Mouse (Mus musculus) urinary bladder, postnatal 10 days (tissue): ENCODE results near the gene Src.
"Not testable (repeated sequence)": the region's sequence is repeated elsewhere in the genome, so short reads cannot be mapped to it uniquely, and the experiment has no call there.

Experiments used
- DNase-seq: peaks from one replicate; pipeline ENCODE4 v3.0.0; 2022; ENCODE audit warnings: low spot score

Src gene

DNA sequence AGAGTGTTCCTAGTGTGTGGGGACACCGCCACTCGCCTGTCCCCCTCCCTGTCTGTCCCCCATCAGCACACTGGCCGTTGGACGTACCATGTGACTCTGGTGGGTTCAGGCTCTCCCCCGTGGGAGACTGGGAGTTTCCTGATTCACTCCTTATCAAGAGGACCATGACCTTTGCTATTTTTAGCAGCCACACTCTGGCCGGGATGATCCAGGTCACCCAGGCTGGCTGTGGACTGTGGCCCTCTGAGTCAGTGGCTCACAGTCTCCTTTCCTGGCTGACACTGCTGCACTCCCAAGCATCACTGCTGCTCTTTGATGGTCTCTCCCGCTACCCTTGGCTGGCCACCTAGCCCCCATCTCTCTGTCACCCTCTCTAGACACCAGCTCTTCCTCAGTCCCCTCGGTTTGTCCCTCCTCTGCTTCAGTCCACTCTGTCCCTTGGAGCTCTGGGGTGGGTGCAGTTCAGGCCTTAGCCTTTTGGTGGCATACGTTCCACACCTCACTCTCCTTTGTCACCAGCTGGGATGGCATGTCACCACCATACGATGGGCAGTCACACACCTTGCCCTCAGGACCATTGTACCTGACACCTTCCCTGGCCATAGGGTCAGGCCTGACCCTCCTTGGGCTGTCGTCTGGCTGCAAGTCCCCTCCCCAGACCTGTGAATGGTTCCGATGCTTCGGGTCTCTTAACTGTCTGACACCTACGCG, 61.8 kb downstream of the Src start:
- DNase-seq, result no peak

- DNase-seq, result no peak
Measured at GRCm38 (mm10) chr2:157482729-157483128, 64.5 kb downstream of the Src start.

DNA sequence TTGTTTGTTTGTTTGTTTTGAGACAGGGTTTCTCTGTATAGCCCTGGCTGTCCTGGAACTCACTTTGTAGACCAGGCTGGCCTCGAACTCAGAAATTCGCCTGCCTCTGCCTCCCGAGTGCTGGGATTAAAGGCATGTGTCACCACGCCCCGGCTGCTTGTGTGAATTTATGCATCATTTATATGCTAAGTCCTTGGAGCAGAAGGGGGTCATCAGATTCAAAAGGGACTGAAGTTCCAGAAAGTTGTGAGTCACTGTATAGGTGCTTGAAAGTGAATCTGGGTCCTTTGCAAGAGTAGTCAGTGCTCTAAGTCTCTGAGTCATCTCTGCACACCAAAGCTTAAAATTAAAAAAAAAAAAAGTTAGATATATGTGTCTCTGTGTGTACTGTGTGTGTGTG, 68.3 kb downstream of the Src start:
- not testable (repeated sequence) for DNase-seq

DNA sequence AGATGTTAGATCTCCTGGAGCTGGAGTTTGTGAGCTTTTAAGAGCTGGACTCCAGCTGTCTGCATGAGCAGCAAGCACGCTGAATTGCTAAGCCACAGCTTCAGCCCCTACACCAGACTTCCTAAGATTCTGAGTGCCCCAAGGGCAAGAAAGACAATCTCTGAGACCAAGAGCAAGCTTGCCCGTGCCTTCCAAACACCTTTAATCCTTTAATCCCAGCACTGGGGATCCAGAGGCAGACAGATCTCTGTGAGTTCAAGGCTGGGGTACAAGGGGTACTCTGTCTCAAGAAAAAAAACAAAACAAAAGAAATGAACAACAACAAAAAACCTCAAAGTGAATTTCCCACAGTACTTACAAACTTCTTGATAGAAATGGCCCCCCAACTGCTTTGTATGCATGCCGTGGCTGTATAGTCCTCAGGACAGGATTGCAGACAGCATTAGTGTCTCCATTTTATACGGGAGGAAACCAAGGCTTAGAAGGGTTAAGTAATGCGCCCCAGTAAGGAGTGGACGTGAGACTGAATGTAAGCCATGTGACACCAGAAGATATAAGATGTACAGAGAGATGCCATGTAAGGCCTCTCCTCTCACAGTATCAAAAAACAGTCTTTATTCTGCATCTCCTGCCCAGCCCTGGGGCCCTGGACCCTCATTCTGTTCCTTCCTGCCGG, 68.9 kb downstream of the Src start:
- no peak for DNase-seq

DNA sequence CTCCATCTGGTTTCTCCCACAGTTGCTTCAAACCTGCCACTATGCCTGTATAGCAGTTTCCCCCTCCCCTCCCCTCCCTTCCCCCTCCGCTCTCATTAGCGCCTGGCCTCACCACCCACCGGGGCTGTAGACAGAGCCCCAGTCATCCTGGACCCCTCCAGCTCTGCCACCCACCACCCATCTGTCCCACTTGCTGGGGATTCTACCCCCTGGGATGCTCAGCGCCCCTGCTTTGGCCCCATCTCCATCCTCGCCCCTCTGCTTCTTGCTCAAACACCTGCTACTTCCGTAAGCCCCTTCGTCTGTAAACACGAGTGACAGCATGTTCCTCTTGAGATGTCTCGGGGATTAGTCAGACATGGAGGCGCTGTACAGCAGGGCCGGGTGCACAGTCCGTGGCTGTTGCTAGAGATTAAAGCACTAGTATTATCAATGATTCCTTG, 69.5 kb downstream of the Src start:
- DNase-seq, result no peak

DNA sequence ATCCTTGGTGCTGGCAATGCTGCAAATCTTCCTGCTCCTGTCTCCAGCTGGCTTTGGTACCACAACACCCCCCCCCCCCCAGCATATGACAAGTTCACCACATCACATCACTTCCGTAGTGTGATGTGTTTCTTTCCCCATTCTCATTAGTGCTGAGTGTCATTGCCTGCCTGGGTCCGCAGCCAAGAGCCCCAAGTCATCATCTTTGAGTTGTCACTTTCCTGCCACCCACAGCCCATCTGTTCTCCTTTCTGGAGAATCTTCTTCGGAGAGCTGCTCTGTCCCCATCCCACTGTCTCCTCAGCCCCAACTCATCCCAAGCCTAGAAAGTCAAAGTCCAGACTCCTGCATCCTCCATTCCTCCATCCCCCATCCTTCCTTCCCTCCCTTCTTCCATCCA, 75.0 kb downstream of the Src start:
- DNase-seq, result no peak

GRCm38 (mm10) chr2:157498529-157498928, 80.3 kb downstream of the Src start:
- DNase-seq, result no peak

DNA sequence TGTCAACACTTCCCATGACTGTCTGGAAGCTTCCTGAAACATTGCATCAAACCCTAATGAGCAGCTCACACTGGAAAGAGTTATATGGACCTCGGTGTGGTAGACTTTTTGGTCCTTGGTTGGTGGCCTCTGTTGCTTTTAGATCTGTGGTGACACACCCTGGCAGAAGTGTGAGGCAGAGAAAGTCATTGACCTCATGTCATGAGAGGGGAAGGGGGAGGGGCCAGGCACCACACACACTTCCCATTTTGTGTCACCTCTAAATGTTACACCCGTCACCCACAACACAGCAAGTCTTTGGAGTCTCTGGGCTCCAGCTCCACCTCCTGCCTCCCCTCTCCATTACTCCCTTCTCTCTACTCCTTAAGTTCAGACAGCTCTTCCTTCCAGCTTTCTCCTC, 82.1 kb downstream of the Src start:
- no peak for DNase-seq

- DNase-seq, result no peak
Measured at GRCm38 (mm10) chr2:157501324-157501723, 83.1 kb downstream of the Src start.

- DNase-seq, result no peak
Measured at GRCm38 (mm10) chr2:157506779-157507178, 88.5 kb downstream of the Src start.

DNA sequence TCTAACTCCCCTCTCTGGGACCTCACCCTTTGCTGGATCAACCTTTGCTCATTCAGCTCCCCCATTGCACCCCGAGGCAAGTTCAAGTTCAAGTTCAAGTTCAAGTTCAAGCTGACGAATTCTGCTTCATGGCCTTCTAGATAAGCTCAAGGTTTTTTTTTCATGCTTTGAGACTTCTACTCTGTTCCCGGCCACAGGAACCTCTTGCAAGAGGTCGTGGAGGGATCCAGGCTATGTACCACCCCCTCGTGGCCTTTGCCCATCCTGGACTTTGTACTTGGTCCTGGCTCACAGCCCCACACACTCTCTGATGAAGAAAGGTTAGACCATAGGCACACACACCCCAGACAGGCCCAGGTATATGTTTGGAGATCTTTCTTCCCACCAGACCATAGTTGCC, 90.9 kb downstream of the Src start:
- DNase-seq, result no peak

DNA sequence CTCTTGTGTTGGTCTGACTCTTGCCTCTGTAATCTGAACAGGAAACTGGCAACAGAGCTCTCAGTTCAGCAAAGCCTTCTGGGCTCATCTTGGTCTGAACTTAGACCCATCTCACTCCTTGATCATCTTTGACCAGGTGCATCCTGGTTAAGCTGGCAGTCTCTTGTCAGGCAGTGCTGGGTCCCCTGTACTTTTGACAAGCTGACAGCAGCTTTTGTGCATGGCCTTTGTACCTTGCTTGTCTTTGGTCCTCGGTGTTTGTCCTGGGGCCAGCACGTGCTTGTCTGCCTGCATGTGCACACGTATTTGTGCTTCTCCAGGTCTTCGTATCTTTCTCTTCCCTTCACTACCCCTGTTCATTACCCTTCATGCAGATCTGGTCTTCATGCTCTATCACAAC, 91.8 kb downstream of the Src start:
- no peak for DNase-seq

- DNase-seq, result no peak
Measured at GRCm38 (mm10) chr2:157512859-157513258, 94.6 kb downstream of the Src start.

DNA sequence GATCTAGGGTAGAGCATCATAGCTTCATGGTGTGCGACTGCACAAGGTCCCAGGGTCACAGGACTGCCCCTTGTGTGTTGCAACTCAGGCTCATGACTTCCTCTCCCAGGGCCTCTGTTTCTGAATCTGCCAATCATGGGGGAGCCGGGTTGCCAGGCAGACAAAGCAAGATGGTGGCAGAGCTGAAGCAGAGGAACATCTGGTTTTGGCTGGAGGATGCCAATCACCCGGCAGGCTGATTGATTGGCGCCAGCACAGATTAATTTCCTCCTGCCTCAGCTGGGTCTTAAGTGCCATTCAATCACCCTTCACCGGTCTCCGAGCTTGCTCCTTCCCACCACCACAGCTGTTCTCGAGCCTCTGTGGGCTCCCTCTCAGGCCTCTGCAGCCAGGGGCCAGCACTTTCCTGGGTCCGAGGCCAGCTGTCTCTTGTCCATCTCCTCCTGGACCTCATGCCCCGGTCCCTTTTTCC, 95.5 kb downstream of the Src start:
- no peak for DNase-seq

DNA sequence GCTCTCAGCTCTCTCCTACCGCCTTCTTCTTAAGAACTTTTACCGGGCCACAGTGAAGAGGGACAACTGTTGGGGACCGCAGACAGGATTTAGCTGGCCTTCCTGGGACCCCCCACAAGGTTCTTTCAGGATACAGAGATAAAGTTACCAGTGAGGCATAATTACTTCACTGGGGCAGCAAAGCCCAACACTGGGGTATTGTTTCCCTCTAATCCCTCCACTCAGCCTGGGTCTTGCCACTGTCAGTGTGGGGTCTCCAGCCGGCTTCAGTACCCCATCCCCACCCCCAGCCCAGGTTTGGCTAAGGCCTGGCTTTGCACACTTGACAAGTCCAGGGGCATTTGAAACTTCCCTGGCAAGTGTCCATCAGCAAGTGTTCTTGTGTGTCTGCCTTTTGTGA, 96.1 kb downstream of the Src start:
- DNase-seq, result no peak

DNA sequence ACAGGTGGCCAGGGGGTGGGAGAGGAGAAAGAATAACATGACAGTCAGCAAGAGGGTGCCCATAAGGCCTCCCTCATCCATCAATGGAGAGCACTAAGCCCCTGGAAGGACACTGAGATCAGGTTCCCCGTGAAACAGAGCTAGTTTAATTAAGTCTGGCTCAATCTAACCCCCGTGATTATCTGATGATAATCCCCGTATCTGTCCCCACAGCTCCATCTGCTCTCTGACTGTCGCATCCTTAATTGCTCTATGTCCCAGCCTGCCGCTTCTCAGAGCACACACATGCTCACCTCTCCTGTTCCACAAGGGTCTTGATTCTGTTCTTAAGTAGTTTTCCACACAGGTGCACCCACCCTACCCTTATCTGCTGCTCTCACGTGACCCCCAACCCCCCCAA, 99.3 kb downstream of the Src start:
- DNase-seq, result no peak

DNA sequence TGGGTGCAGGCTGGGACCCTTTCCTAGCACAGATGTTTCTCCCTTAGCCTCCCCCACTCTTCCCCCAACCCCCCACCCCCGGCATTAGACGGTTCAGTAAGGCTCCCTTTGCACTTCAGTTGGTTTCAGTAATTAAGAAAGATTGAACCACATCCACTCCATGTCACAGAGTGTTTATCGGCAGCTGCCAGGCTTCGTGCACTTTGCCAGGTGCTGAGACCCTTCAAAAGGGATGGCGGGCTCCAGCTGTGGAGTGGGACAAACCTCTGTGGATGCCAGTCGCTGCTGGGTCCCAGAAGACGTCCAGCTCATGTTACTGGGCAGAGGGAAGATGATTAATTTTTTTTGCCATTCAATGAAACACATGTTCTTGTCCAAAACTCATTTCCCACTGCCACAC, 100.2 kb downstream of the Src start:
- DNase-seq, result no peak

DNA sequence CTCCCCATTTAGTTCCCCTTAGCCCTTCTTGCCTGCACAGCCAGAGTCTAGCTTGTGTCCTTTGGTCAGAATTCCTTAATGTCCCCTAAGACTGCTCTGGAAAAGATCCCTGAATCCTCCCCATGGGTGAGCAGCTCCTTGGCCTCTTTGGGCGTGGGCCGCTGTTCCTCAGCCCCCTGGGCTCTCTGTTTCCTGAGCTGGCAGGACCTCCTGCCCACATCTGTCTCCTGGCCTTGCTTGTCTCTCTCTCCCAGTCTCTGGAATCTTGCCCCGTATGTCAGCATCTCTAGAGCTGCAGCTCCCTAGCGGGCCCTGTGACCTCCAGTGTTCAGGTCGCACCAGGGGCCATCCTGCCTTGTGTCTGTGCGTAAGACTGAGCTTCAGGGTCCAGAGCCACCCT, 101.2 kb downstream of the Src start:
- DNase-seq, result no peak

GRCm38 (mm10) chr2:157520496-157520895, 102.3 kb downstream of the Src start:
- no peak for DNase-seq
